Mouse (Mus musculus): ENCODE results near the gene Slc52a3.

Slc52a3 gene

DNA sequence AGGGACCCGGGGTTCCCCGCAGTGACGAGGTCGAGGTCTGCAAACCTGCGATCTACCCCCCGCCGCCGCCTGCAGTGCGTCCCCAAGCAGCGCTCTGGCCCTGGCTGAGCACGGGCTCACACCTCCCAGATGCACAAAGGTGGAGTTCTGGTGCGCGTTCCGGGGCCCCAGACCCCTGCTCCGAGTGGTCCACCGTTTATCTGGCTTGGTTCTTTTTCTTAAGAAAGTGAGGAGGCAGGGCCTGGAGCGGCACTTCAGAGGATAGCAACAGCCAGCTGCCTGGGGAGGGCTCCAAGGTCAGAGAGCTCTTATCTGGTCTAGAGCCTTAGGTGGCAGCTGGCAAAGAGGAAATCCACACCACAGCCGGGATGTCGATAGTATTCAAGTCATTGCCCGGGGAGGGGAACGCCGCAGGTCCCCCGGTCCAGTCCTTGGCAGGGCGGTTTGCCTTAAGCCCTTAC lies 52.7 kb downstream of the Slc52a3 start:
- no peak for DNase-seq (ENCODE audit: low spot score)

DNA sequence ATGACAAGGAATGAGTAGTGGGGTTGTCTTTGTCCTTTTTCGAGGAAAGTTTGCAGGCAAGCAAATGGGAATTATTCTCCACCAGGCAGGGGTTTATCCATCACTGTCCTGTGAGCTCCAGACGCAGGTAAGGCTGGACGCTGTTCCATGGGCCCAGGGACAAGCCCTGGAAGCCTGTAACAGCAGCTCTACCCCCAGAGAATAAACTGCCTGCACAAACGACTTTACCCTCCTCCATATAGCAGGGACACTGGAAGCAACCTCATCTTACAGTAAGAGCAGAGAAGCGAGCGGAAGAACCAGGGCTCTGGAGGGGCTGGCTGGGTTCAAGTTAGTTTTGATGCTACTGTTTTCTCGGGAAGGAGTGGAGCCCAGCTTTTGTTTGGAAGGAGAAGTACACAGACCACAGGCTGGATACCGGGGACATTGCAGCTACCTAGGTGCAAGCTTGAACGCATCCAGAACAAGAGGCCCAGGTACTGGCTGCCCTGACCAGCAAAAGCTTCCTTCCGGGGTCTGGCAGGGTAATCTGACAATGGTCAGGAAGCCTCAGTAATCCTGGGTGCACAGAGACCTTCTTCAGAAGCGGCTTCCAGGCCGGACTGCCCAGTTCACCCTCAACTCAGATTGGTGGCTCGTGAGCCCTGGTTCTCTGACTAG lies 53.4 kb downstream of the Slc52a3 start:
- no peak for DNase-seq (ENCODE audit: low spot score)

DNA sequence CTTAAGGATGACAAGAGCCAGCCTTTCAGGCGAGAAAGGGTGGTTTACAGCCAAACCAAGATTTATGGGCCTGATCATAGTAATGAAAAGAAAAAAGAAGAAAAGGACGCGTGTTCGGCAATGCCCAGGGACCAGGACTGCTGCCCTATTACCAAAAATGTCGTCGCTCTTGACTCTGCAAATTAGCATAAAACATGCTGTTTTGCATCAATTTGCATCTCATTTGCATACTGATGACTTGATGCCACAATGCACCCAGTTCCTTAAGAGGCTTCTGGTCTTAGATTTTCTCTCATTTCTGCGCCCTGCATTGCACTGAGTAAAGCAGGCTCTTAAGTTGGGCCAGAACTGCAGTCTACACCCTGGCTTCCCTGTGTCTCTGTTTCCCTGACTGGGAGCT lies 54.0 kb downstream of the Slc52a3 start:
- DNase-seq (ENCODE audit: low spot score) = no peak

DNA sequence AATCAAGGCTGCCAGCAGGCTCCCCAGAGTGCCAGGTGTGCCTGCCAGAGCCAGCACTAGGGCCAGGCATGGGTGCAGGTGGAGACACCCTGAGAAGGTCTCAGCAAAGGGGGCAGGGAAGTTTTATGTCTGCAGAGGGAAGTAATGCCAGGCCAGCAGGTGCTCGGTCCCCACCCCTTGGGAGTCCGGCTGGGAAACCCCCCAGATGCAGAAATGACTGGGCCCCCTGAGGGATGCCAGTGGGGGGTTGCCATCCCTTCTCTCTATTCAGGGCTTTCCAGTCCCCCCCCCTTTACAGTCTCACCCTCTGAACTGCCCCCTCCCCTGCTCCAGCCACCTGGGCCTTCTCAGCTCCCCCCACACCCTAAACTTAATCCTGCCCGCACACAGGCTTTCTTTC lies 55.7 kb downstream of the Slc52a3 start:
- DNase-seq (ENCODE audit: low spot score) = no peak

DNA sequence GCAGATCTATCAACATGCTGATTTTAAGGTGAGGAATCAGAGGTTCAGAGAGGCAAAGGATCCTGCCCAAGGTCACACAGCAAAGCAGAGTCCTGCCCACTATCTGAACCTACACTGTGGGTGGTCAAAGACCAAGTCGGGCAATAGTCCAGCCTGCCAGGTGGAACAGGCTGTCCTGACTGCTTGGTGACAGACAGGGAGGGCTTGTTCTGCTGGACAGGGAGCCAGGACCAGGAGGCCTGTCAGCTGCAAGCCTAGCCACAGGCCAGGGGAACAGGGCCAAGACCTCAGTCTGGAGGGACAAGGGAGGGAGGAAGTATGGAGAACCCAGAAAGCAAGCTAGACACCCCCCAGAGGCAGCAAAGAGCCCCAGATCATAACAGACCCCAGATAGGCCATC lies 59.1 kb downstream of the Slc52a3 start:
- DNase-seq (ENCODE audit: low spot score) = no peak

DNA sequence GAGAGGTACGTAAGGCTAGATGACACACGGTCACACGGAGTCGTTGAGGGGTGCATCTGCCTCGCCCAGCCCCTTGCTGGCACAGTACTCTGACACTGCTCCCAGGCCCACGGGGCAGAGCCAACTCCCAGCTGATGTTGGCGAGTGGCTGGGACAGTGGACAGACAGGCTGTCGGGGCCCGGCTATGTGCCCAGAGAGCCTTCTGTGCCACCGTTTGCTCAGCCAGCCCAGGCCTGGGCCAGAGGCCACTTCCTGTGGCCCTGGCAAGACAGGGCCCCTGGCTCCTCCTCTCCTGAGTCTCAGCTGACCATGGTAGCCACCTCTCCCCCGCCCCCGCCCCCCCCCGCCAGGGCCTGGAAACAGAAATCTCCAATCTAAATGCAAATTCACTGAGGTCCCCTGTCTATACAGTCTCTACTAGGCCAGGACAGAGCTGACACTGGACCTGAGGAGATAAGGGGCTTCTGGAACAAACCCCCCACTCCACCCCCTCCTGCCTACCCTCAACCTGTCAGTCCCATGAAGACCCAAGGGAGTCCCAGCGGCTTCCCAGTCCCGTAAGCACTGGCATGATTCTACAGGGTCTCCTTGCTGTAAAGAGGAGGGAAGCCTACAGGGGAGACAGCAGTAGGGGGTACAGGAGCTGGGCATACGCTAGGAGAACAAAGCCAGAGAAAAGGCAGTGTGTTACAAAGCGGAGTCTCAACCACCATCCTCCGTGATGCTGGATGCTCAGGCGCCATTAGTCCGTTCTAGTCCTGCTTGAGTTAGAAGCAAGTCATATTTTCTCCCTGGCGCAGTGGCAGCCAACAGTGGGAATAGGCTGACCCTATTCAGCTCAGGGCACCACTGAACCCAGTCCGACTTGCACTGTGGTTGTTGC lies 60.3 kb downstream of the Slc52a3 start:
- DNase-seq (ENCODE audit: low spot score) = no peak

DNA sequence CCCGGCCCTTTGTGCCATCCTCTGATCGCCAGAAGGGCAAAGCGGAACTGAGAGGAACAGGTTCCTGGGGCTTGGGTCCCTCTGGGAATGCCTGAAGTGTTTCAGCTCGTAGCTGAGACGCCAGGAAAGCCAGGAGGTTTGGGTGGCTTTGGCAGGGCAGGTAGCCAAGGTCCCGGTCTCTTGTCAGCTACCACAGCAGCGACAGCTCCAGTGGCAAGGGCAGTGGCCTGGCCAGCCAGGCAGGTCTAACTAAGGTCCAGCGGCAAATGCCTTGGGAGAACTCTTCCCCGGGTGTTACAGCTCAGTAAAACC lies 60.9 kb downstream of the Slc52a3 start:
- DNase-seq (ENCODE audit: low spot score) = no peak
